In genomic region chr10:80963031-80963975, GRCm38 (mm10) we compare ENCODE assay signal across 9 mouse cellular contexts. TPM values are rescaled to one million over a fixed set of nuclear protein-coding genes. Genes with fewer than 3 reads are reported as not detected.
A peak's percentile ranks its signal among the peaks of the same experiment; 100 is the strongest.
DNase-seq lines count a peak whose midpoint lies in the region; ATAC-seq lines count a peak whose summit lies in the region.
"Had no signal": no experiment of that assay in that cellular context is flagged by ENCODE, and none has a peak within 500 bp of the region (broad histone marks: within the 10 kb centered on the region; RNA-seq: fewer than 3 reads in every experiment).

No protein-coding gene starts in this region.

- H3K27me3 ChIP-seq in heart, embryonic 16.5 days (ENCODE audit: control insufficient read depth, insufficient read depth, low read length), result no peaks in the 10 kb centered on the region
- no peaks in the 10 kb centered on the region for H3K27me3 ChIP-seq in liver, embryonic 16.5 days (ENCODE audit: control insufficient read depth, insufficient read depth, low read depth, low read length)
- no peaks in the 10 kb centered on the region for H3K27me3 ChIP-seq in midbrain, embryonic 15.5 days (replicated peaks)
- H3K27me3 ChIP-seq: hindbrain, embryonic 15.5 days had no signal

- H3K27ac ChIP-seq in heart, embryonic 16.5 days (ENCODE audit: low read length), result peak overlapping the region; percentile 74
- H3K27ac ChIP-seq in liver, embryonic 16.5 days (ENCODE audit: low read length), result peak overlapping the region; percentile 68
- H3K27ac ChIP-seq in midbrain, embryonic 15.5 days, result no peak overlapping the region
- H3K27ac ChIP-seq: hindbrain, embryonic 15.5 days had no signal

- H3K9me3 ChIP-seq in heart, embryonic 16.5 days (replicated peaks; ENCODE audit: control insufficient read depth, low read length), result no peaks in the 10 kb centered on the region
- H3K9me3 ChIP-seq in liver, embryonic 16.5 days (replicated peaks; ENCODE audit: control insufficient read depth, low read length), result no peaks in the 10 kb centered on the region
- H3K9me3 ChIP-seq in midbrain, embryonic 15.5 days, result no peaks in the 10 kb centered on the region
- H3K9me3 ChIP-seq: hindbrain, embryonic 15.5 days had no signal

- peak overlapping the region; percentile 58 for H3K9ac ChIP-seq in heart, embryonic 16.5 days (ENCODE audit: low read length)
- no peak overlapping the region for H3K9ac ChIP-seq in liver, embryonic 16.5 days (ENCODE audit: low read depth, low read length)
- no peak overlapping the region for H3K9ac ChIP-seq in midbrain, embryonic 15.5 days
- H3K9ac ChIP-seq: hindbrain, embryonic 15.5 days had no signal

- H3K4me3 ChIP-seq in heart, embryonic 16.5 days (ENCODE audit: low read length), result no peak overlapping the region
- H3K4me3 ChIP-seq in liver, embryonic 16.5 days (ENCODE audit: low read depth, low read length), result no peak overlapping the region
- no peak overlapping the region for H3K4me3 ChIP-seq in midbrain, embryonic 15.5 days
- H3K4me3 ChIP-seq: hindbrain, embryonic 15.5 days had no signal

- H3K36me3 ChIP-seq in heart, embryonic 16.5 days (ENCODE audit: control insufficient read depth, insufficient read depth), result no peaks in the 10 kb centered on the region
- no peaks in the 10 kb centered on the region for H3K36me3 ChIP-seq in liver, embryonic 16.5 days (ENCODE audit: control insufficient read depth, insufficient read depth)
- H3K36me3 ChIP-seq in midbrain, embryonic 15.5 days (replicated peaks), result no peaks in the 10 kb centered on the region
- H3K36me3 ChIP-seq: hindbrain, embryonic 15.5 days had no signal

- WGBS in heart, embryonic 16.5 days, result 27% methylated on average over 12 of the region's 12 CpGs
- 38% methylated on average over 12 of the region's 12 CpGs for WGBS in liver, embryonic 16.5 days (ENCODE audit: insufficient replicate concordance)
- 61% methylated on average over 12 of the region's 12 CpGs for WGBS in midbrain, embryonic 15.5 days

- no peak for DNase-seq in frontal cortex, postnatal 14 days (ENCODE audit: low spot score in 2 of 2)
- DNase-seq in Muller cell, postnatal 12 days (ENCODE audit: inconsistent ontology term), result peak; percentile 65
- DNase-seq in cerebellum, adult 18-20 months, result no peak
- DNase-seq in spleen, adult 12 weeks (ENCODE audit: low spot score), result no peak

- H3K4me2 ChIP-seq in heart, embryonic 16.5 days (ENCODE audit: low read depth, low read length), result no peak overlapping the region
- H3K4me2 ChIP-seq in liver, embryonic 16.5 days (ENCODE audit: low read depth, low read length), result no peak overlapping the region
- no peak overlapping the region for H3K4me2 ChIP-seq in midbrain, embryonic 15.5 days
- H3K4me2 ChIP-seq: hindbrain, embryonic 15.5 days had no signal

- peaks cover 46% of the 10 kb centered on the region for H3K4me1 ChIP-seq in heart, embryonic 16.5 days (ENCODE audit: control insufficient read depth, insufficient read depth, low read length)
- H3K4me1 ChIP-seq in liver, embryonic 16.5 days (ENCODE audit: control insufficient read depth, low read depth, low read length), result peaks cover 23% of the 10 kb centered on the region
- no peaks in the 10 kb centered on the region for H3K4me1 ChIP-seq in midbrain, embryonic 15.5 days

- 0 out of 2 replicates have a peak, but pooled peaks have one; percentile 26 for ATAC-seq in frontal cortex, adult (ENCODE audit: low TSS enrichment)
- ATAC-seq in heart, embryonic 16.5 days (replicated peaks; ENCODE audit: extremely low read depth, insufficient read depth, low FRiP score), result no peak
- ATAC-seq in liver, embryonic 16.5 days (ENCODE audit: low read depth), result peak; percentile 73
- no peak for ATAC-seq in midbrain, embryonic 15.5 days (replicated peaks)

RNA-seq across cellular contexts. Expression of gene Gadd45b, which starts 33.4 kb away (rescaled TPM):
- polyA plus RNA-seq in heart, embryonic 16.5 days (2015; fragmentation: Nextera tagmentation; extraction: Ambion mirVana), result 33.6 and 34.3 TPM in 2 replicates
- polyA plus RNA-seq in liver, embryonic 16.5 days (2015; fragmentation: Nextera tagmentation; extraction: Ambion mirVana), result 4.0 and 5.0 TPM in 2 replicates
- polyA plus RNA-seq in midbrain, embryonic 15.5 days (2015; fragmentation: Nextera tagmentation; extraction: Ambion mirVana), result 5.5 and 8.2 TPM in 2 replicates

RNA-seq across cellular contexts. Expression of gene Lmnb2, which starts 45.3 kb away (rescaled TPM):
- polyA plus RNA-seq in heart, embryonic 16.5 days (2015; fragmentation: Nextera tagmentation; extraction: Ambion mirVana), result 27.5 and 30.0 TPM in 2 replicates
- 10.3 TPM in 2 replicates for polyA plus RNA-seq in liver, embryonic 16.5 days (2015; fragmentation: Nextera tagmentation; extraction: Ambion mirVana)
- polyA plus RNA-seq in midbrain, embryonic 15.5 days (2015; fragmentation: Nextera tagmentation; extraction: Ambion mirVana), result 46.9 and 48.9 TPM in 2 replicates

RNA-seq across cellular contexts. Expression of gene Gng7, which starts 51.4 kb away (rescaled TPM):
- polyA plus RNA-seq in heart, embryonic 16.5 days (2015; fragmentation: Nextera tagmentation; extraction: Ambion mirVana), result 1.4 TPM in 2 replicates
- 0.36 and 0.44 TPM in 2 replicates for polyA plus RNA-seq in liver, embryonic 16.5 days (2015; fragmentation: Nextera tagmentation; extraction: Ambion mirVana)
- 19.0 and 21.2 TPM in 2 replicates for polyA plus RNA-seq in midbrain, embryonic 15.5 days (2015; fragmentation: Nextera tagmentation; extraction: Ambion mirVana)

Comparison
In these comparisons a context has a peak if more than half of its experiments do, and no peak if none do; other contexts are left out.
1. ATAC-seq: peak in frontal cortex, adult (single experiment) and liver, embryonic 16.5 days (single experiment); none in heart, embryonic 16.5 days (single experiment) and midbrain, embryonic 15.5 days (single experiment).